Mouse (Mus musculus): Measurements from ENCODE around the gene Usp30.

Gene Usp30

GRCm38 (mm10) chr5:114065161-114065560 lies at the start of gene Usp30:
Gene Usp30, plus strand, starts transcription at chr5:114065461.
- DNase-seq (ENCODE audit: low read depth, low spot score) = no peak

GRCm38 (mm10) chr5:114024390-114024789 lies 40.9 kb upstream of the Usp30 start:
- no peak for DNase-seq (ENCODE audit: low read depth, low spot score)

GRCm38 (mm10) chr5:114024885-114025284 lies 40.4 kb upstream of the Usp30 start:
- DNase-seq (ENCODE audit: low read depth, low spot score) = no peak

DNA sequence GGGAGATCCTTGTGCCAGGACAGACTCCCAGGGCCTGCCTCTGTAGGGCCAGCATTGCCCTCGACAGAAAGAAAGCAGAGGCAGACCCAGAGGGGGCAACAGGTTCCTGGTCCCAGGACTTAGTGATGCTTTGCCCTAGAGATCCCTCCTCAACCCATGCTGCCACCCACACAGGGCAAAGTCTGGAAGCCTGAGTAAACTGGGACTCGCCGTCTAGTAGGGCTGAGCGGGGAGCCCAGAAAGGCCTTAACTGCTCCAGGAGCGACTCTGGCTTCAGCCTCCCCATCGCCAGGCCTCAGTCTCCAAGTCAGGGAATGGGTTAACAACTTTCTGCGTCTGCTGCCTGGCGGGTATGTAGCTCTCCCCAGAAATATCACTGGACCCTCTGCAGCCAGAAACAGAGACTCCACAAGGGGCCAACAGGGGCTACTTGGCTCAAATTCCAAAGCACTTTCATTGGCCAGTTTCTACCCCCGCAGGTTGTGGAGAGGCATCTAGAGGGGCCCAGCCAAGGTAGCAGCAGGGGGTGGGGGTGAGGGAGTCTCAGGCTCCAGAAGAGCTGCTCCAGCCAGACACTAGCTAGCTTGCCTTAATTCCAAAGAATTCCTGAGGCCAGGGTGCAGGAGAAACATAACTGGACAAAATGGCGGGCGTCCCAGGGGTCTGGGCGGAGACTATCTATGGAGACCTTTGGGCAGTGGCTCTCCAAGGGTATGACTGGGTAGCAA lies 37.9 kb upstream of the Usp30 start:
- DNase-seq (ENCODE audit: low read depth, low spot score) = no peak

DNA sequence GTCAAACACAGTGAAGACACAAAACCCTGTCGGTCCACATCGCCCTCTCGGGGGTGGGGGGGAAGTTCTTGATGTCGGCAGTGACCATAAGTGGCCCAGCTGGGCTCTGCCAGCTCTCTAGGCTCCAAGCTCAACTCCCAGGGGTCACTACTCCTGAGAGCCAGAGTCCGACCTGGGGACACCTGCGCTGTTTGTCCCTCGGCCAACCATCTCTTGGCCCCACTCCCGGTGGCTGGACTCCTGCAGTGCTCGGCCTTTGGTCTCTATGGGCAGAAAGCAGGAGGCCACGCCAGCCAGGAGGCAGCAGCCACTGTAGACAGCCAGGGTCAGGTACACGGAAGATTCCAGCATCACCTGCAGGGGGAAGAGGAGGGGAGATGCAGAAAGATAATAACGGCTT lies 37.1 kb upstream of the Usp30 start:
- no peak for DNase-seq (ENCODE audit: low read depth, low spot score)

GRCm38 (mm10) chr5:114030652-114031051 lies 34.6 kb upstream of the Usp30 start:
- DNase-seq (ENCODE audit: low read depth, low spot score) = no peak

- no peak for DNase-seq (ENCODE audit: low read depth, low spot score)
Observed at GRCm38 (mm10) chr5:114032161-114032763, 33.0 kb upstream of the Usp30 start.

- DNase-seq (ENCODE audit: low read depth, low spot score) = no peak
Observed at GRCm38 (mm10) chr5:114034393-114034792, 30.9 kb upstream of the Usp30 start.

GRCm38 (mm10) chr5:114035111-114035510 lies 30.1 kb upstream of the Usp30 start:
- no peak for DNase-seq (ENCODE audit: low read depth, low spot score)

DNA sequence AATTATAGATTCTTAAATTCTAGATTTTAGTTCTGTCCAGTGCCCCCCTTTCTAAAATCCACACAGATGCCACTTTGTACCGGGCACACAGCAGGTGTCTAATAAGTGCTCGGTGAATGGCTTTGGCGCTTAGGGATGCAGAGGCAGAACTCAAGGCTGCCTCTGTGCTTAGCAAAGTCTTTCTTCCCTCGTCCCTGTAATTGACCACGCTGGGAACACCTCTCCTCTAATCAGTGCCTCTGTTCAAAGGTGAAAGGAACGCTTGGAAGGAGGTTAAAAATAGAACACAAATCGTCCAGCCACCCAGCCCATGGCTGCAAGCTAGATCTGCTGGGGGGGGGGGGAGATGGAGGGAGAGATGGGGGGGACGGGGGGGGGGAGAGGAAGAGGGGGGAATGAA lies 24.8 kb upstream of the Usp30 start:
- no peak for DNase-seq (ENCODE audit: low read depth, low spot score)

DNA sequence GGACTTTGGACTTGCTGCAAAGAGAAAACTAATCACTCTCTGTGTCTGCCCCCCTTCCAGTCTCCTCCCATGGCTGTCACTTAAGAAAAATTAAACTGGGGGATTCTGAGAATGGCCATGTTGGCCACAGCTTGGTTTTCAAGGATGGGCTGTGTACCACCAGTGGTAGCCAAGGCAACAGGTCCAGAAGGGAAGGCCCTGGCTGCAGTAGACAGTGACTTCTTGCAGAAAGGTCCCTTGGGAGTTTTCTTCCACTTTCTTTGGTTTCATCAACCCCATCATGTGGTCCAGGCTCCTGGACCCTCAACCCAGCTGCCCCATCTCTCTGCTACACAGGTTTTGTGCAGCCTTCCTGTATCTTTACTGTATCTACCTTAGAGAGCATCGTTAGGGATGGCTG lies 24.4 kb upstream of the Usp30 start:
- no peak for DNase-seq (ENCODE audit: low read depth, low spot score)

- no peak for DNase-seq (ENCODE audit: low read depth, low spot score)
Observed at GRCm38 (mm10) chr5:114041327-114041930, 23.8 kb upstream of the Usp30 start.

DNA sequence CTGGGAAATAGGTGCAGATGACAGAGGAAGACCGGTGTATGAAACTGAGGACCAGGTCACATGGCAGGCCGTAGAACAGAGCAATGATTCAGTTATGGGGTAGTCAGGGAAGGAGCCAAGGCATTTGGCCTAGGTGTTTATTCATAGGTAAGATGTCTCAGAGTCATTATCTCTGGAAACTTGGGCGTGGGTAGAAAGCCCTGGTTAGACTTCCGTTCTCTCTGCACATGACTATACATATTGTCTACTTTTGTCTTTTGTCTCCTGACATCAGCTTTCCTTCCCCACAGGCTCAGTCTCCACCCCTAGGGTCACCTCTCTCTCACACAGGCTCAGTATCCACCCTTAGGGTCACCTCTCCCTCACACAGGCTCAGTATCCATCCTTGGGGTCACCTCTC lies 21.5 kb upstream of the Usp30 start:
- DNase-seq (ENCODE audit: low read depth, low spot score) = no peak

GRCm38 (mm10) chr5:114045134-114045533 lies 20.1 kb upstream of the Usp30 start:
- no peak for DNase-seq (ENCODE audit: low read depth, low spot score)

DNA sequence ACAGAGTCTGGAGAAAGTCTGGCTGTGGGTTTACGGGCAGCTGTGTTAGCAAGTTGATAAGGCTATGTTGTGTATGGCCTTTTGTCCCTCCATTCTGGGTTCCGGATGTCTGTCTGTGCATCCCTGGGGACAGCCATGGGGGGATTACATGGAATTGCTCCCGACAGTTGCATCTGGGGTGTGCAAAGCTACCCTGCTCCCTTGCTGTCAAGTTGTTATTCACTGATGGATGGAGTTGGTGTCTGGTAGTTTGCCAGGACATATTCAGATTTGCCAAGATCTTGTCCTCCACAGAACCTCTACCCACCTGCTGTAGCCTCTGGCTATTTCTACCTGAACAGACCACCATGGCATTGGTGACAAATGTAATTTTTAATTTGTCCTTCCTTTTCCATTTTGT lies 19.1 kb upstream of the Usp30 start:
- no peak for DNase-seq (ENCODE audit: low read depth, low spot score)

DNA sequence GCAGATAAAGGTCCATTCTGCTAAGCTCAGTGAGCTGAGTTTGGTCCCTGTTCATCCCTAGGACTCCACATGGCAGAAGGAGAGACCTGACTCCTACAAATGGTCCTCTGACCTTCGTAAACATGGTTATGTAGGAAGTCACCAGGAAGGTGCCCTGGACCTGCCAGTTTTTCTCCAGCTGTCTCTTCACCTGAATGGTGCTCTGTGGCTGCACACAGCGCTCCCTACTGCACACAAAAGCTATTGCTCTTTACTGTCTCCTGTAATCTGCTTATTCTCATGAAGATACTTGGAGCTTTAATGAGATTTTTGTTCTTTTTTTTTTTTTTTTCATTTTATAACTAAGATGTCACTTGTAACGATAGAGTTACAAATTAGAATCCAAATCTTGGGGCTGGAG lies 18.7 kb upstream of the Usp30 start:
- DNase-seq (ENCODE audit: low read depth, low spot score) = no peak

- DNase-seq (ENCODE audit: low read depth, low spot score) = no peak
Observed at GRCm38 (mm10) chr5:114047182-114047581, 18.1 kb upstream of the Usp30 start.

DNA sequence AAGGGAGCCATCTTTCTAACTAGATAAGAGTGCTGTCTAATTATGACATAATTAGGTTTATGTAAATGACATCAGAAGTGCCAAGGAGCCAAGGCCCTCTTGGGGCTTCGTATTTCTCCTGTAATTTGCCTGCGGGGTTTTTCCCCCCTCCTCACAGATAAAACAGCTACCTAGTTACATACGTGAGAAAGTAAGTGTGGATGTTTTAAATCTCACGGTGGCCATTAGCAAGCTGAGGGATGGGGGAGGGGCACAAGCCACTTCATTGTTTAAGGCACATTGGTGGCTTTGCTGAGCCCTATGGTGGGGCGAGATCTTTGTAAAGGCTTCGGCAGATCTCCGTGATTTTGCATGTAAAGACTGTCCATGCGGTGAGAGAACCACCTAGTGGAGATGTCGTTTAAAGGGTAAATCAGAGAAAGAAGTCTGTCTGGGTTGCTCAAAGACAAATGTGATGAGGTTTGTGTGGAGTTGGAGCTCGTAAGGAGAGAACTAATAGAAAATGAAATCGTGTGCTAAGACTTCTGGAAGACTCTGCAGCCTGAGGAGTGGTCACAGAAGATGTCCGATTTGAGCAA lies 16.4 kb upstream of the Usp30 start:
- no peak for DNase-seq (ENCODE audit: low read depth, low spot score)

DNA sequence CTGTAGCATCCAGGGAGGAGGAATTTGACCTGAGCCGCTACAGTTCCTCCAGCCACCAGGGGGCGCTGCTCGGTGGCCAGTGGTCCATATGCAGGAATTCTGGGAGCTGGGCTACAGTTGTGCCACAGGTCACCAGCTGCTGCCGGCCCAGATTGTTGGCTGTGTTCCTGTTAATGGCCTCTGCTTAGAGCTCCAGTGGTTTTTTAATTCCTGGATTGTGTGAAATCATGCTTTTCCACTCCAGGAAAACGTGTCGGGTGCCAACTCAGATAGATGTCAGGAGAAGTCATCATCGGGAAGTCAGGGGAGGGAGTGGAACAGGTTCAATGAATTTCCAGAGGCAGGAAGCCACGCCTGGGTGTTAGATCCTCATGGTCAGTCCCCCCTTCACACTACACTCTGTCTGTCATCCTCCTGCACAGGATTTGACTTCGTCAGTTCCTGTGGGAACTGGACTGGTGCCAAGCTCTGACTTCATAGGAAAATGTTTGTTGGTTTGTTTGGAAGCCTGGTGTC lies 13.0 kb upstream of the Usp30 start:
- DNase-seq (ENCODE audit: low read depth, low spot score) = no peak

- no peak for DNase-seq (ENCODE audit: low read depth, low spot score)
Observed at GRCm38 (mm10) chr5:114057129-114057731, 8.0 kb upstream of the Usp30 start.

- no peak for DNase-seq (ENCODE audit: low read depth, low spot score)
Observed at GRCm38 (mm10) chr5:114061675-114062074, 3.6 kb upstream of the Usp30 start.

GRCm38 (mm10) chr5:114063958-114064357 lies 1.3 kb upstream of the Usp30 start:
- no peak for DNase-seq (ENCODE audit: low read depth, low spot score)

Data from telencephalon, adult 2 months (tissue).